Mouse (Mus musculus) fibroblast of lung, adult 2 months (primary cell): Measurements from ENCODE around the gene Szt2.

ENCODE experiments used
- DNase-seq: peaks from one replicate; pipeline ENCODE4 v3.0.0-alpha.2; 2011; ENCODE audit warnings: low read depth

The Szt2 gene

DNA sequence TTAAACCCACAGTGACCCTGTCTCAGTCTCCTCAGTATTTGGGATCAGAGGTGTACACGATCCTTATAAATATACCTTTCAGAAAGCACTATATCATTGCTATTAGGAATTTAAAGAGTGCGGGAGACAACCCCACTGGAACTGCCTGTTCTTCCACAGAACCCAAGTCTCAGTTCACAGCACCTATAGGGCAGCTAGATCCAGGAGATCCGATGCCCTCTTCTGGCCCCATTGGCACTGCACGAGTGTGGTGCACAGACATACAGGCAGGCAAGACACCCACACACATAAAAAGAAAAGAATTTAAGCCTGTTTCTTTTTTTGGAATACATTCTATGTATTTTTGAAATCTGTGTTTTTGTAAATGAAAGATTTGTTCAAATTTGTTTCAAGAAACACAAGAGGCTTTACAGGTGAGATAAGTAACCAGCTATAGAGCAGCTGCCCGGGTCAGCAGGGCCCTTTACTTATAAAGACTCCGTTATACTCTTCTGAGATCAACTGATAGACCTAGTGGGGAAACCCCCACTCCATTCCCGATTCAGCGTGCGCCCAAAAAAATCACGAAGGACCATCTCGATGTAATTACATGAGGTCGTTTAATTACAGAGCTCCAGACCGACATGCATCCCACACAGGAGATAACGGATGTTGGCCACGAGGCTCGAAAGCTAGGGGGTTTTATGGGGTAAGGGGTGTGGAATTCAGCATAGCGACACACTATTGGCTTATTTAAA lies 50.7 kb downstream of the Szt2 start:
- DNase-seq = no peak

DNA sequence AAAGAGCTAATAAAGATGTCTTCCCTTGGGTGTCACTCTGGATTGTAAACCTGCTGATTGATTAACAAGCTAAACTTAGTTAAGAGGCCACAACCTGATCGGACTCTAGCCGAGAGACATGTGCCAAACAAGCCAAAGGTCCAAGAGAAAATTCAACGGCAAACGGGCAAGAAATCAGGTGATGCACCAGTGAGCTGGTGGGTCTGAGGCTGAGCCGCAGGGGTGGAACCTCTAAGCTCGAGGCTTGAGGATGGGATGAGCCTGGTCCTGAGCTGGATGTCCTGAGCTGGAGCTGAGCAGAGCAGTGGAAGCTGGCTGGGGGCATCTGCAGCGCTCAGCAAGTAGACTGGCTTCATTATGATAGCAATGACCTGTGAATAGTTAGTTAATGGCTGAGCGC lies 51.6 kb downstream of the Szt2 start:
- no peak for DNase-seq

DNA sequence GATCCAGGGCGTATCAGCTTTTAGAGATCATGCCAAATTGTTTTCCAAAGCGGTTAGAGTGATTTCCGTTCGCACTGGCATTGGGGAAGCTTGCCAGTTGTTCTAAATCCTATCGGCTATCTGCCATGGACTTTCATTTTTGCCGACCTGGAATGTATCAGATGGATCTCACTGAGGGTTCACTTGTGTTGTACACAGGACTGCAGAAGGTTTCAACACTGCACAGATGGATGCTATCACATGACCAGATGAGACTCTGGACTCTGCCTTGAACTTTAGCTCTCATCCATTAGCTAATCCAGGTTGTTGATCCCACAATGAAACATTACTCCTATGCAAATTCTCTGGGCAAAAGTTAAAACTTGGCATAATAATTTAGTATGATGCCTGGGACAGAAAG lies 52.3 kb downstream of the Szt2 start:
- no peak for DNase-seq

DNA sequence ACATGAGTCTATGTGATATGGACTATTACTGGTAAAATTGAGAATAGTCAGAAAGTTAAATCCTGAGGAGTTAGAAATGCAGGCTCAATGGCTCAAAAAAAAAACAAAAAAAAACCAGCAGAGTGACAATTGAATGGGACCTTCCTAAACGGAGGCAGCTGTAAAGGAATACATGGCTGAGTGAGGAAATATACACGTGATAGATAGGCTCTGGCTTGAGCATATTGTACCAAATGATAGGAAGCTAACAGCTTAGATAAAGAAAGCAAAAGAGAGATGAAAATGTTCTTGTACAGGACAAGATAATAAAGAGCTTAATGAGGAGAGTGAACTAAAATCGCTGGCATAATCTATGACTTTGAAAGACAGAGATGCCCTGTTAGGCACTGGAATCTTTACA lies 54.8 kb downstream of the Szt2 start:
- no peak for DNase-seq

DNA sequence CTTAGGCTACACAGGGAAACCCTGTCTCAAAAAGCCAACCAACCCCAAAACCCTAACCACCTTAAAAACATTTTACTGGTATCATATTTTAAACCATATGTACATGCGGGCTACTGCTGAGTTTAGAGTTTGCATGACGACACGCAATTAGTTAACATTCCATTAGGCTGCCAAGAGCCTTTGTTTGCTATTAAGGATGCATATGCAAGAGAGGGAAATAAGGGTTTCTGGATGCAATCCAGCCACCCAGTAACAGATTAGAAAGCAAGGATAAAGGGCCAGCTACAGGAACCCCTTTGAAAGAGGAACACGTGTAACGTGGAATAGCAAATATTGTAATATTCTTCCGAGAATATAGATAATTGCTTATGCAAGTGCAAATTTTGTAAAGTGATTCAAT lies 55.4 kb downstream of the Szt2 start:
- DNase-seq = no peak

DNA sequence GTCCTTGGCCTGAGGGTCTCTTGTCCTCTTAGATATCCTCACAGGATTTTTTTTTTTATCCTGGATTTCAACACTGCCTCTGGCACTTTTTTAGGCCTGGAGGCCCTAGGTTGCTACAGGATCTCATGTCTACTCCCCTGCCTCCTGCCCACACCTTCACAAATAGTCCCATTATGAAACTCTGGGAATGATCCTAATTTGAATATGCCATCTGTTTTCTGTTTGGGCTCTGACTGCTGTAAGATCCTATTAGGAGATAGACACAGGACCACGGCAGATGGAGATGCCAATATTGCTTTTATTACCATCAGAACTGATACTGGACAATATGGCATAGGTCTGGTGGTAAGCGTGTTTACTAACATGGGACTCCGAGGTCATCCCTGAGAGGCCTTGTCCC lies 57.2 kb downstream of the Szt2 start:
- no peak for DNase-seq

DNA sequence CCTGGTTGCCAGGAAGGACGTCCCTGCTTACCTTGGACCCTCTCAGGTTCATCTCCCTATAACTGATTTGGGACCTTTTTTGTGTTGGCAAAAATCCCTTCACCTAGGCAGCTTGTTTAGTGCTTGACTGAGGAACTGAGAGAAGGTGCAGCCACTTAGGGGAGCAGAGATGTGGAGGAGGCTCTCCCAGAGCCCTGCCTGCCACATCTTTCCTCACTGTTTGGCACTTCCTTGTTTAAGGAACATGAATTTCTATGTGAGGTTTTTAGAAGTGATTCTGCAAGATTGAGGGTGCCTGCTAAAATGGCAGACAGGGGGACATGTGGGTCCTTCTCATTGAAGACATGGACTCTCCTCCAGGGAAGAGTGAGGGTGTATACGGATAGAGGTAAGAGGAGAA lies 58.2 kb downstream of the Szt2 start:
- DNase-seq = no peak

DNA sequence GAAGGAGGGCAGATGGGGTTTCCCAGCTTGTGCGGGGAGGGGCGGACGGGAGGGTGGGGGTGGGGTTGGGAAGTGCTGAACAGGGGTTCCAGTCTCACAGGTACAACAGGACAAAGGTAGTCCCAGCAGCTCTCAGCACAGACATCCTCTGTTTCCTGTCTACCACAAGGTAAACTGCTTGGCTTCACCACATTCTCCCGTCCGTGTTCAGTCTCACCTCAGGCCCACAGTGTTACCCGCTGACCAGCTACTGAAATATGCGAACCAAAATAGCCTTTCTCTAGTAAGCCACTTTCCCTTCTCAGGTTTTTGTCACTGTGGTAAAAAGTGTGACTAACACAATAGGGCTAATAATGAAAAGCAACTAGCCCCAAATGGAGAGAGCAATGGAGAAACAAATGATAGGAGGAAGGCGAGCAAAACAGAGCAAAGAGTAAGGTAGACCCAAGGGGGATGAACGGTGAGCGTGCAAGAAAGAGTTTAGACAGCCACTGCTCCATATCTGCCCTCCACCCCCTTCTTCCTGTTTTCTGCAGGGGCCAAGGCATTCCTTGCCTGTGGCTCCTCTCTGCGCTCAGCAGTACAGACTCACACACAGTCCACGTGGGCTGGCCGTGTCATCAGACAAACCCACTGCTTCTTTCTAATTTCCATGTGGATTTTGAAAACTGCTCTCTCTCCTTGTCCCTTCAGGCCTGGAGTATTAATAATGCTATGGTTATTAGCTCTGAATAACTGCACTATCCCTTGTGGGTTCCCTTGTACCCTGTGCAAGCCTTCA lies 61.4 kb downstream of the Szt2 start:
- no peak for DNase-seq

DNA sequence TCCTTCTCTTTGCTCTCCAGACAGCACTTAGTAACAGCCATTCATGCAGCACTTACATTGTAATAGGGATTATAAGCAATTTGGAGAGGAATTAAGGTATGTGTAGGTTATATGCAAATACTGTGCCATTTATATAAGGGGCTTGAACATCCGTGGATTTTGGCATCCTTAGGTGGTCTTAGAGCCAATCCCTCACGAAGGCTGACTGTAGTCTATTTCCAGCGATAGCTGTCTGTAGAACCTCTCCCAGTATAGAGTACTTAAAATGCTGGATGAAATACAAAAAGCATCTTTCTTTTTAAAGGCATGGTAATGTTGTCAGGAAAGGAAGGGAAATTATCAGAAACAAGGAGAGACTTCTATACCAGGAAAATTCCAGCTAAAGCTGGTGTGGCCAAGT lies 67.6 kb downstream of the Szt2 start:
- DNase-seq = no peak

DNA sequence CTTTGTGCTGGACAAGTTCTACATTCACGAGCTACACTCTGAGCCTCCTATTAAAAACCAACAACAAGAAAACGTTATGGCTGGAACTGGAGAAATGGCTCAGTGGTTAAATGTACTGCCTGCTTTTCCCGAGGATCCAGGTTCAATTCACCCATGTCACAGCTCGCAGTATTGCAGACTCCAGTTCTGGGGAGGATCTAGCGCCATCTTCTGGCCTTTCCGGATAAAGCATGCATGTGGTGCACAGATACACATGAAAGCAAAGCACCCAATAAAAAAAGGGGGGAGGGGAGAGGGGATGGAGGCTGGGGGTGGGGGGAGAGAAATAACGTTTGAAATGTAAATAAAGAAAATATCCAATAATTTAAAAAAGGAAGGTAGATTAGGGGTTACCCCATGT lies 72.4 kb downstream of the Szt2 start:
- no peak for DNase-seq

DNA sequence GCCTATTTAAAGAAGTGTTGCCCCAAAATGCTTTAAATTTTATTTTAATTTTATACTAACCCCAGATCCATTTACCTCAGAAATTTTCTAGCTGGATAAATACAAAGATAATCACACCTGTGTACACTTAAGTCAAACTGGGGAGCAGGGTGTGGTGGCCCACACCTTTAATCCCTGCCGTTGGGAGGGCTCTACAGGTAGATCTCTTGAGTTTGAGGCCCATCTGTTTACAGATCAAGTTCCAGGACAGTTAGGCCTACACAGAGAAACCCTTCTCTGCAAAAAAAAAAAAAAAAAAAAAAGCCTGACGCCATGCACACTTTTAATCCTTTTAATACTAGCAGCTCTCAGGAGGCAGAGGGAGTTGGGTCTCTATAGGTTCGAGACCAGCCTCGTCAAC lies 73.1 kb downstream of the Szt2 start:
- DNase-seq = no peak

DNA sequence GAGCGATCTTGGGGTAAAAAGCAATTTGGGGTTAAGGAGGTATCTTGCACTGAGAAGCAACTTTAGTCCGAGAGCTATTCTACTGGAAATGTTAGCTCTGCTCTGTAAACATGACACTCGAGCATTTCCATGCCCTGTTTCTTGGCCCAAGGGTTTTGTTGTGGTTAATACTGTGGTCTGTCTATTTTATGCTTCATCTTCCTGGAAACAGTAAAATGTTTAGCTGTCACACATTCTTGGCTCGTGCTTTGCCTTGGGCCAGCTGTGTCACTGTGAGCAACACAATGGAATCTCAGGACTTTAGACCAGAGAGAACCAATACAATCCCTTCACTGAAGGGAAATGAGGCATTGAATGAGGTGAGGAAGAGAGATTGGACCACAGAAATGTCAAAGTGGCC lies 77.3 kb downstream of the Szt2 start:
- DNase-seq = peak; percentile 12

DNA sequence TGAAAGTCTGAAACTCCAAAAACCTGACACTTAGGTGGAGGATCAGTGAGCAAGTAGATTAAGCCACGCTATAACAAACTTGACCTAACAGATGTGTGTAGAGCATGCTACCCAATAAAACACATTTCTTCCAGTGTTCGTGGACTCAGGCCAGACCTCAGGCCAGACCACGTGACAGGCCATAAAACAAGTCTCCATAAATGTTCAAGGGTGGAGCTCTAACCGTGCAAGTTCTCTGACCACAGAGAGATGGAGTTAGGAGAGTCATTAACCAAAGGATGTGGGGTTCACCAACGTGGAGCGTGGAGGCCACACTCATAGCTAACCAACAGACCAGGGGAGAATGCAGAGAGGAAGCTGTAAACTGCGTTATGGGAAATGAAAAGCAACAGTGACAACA lies 82.6 kb downstream of the Szt2 start:
- DNase-seq = no peak

DNA sequence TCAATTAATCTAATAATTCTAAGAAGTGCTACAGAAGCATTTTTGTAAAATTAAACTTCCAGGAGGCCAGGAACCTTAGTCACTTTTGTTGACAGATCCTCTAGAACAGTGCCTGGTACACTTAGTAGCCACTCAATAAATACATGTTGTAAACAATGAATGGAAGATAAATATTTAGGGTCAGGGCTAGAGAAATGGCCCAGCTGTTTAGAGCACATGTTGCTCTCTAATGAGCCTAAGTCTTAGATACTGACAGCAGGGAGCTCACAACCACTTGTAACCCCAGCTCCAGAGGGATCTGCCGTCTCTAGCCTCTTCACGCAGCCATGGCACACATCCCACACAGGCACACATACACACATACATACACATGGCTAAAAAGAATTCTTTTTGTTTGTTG lies 88.4 kb downstream of the Szt2 start:
- DNase-seq = no peak

DNA sequence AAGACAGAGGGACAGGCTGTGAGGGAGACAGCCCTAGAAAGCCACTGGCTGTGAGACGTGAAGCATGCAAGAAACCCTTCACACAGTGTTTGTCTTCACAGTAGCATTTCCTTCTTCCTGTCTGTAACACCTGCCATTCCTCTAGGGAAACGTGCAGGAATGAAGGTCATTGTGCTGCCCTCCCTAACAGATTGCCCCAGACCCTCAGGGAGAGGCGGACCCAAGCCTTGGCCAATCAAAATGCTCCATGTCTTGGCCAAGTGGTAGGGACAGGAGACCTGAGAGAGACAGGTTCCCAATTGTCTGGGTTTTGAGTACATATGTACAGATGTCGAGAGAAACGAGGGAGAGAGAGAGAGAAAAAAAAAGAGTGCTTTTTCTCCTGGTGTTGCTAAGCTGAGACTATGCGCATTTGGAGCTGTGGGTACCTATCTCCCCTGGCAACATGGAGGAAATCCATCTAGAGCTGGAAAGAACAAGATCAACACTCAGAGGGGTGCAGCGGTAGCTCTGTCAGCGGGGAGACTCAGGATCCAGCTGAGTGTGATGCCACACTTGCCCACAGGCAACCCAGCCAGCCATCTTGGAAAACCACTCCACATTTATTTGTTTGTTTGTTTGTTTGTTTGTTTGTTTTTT lies 89.2 kb downstream of the Szt2 start:
- DNase-seq = no peak

DNA sequence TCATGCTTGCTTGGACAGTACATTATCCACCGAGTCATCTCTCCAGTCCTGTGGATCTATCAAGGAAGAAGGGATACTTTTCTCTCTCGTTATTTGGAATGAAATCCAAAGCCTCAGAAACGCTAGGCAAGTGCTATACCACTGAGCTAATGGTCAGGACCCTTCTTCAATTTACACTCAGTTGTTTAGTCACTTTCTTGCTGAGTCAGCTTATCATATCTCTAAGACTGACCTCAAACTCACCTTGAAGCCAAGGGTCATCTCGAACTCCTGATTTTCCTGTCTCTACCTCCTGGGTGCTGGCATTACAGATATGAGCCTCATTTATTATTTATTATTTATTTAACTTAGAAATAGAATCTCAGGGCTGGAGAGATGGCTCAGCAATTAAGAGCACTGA lies 92.4 kb downstream of the Szt2 start:
- DNase-seq = no peak

DNA sequence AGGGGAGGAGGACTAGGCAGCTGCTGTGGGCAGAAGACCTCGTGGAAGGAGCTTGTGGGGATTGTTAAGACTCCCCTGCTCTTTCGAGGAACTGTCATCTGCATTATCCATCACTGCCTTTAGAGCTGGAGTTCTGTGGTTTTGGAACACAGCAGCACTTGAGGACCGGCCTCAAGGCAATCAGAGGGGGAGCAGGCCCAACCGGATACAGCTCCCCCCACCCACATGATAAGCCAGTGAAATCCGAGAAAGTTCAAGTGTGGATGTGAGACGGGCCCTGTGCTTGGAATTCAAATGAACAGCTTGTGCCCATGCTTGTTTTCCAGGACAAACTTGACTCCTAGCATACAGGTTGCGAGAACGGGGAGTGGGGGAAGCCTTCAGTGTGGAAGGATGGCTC lies 93.8 kb downstream of the Szt2 start:
- DNase-seq = no peak
